Mouse (Mus musculus) frontal cortex, adult 2 months (tissue): Measurements from ENCODE around the gene Rps26. TPM values are rescaled to one million over a fixed set of nuclear protein-coding genes. Genes with fewer than 3 reads are reported as not detected.

Experiments
- DNase-seq, 2 experiments: peaks; one replicate each; pipeline ENCODE4 v3.0.0; 2022; ENCODE audit warnings: low spot score in 1 of 2; ENCODE audit errors: extremely low spot score in 1 of 2
- polyA plus RNA-seq: library from polyadenylated mRNA; depleted of rRNA; stranded (reverse); fragments of >200 nt; gene quantifications from 2 replicates; pipeline ENCODE4 v1.2.3, GENCODE M21; 2012; rRNA removed

Gene Rps26
- polyA plus RNA-seq = 396 and 476 TPM in 2 replicates

GRCm38 (mm10) chr10:128626311-128627310 is at the start of gene Rps26:
Gene Rps26 (minus strand): TSS chr10:128626747.
- DNase-seq = peak; percentile 96 to 97

GRCm38 (mm10) chr10:128674469-128675008 is 48.0 kb upstream of the Rps26 start:
- DNase-seq = peak in 1 of 2 experiments; percentile 65

DNA sequence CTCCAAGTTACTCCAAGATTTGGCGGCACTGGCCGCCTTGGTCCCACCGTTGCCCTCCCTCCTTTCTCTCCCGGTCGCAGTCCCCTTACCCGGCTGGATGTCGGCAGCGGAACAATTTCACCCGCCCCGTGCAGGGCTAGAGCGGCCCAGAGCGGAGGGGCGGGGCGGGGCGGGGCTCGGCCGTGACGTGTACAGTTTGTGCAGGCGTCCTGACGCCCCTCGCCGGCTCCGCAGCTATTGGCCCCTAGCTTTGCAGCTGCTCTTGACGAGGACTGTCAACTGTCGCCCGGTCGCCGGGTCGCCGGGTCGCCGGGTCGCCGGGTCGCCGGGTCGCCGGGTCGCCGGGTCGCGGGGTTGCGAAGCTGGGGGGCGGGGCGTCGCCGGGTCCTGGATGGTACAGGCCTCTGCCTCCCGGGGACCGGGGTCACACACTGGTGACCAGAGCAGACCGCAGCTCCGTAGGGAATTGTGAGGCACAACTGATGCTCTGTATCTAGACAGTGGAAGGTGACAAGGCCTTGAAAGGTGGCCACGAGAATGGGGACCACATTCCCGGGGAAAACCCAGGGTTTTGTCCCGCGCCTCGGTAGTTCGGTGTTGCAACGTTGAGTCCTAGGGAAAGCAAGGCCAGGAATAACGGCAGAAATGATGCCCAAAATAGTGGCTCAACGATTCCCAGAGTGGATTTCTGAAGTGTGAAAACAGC is 47.4 kb upstream of the Rps26 start, which contains the start of gene Suox:
Gene Suox, minus strand, starts transcription at position 311 of the 706 bp plus-strand sequence.
- peak; percentile 67 to 77 for DNase-seq

GRCm38 (mm10) chr10:128671148-128671547 is 44.6 kb upstream of the Rps26 start:
- DNase-seq = no peak

DNA sequence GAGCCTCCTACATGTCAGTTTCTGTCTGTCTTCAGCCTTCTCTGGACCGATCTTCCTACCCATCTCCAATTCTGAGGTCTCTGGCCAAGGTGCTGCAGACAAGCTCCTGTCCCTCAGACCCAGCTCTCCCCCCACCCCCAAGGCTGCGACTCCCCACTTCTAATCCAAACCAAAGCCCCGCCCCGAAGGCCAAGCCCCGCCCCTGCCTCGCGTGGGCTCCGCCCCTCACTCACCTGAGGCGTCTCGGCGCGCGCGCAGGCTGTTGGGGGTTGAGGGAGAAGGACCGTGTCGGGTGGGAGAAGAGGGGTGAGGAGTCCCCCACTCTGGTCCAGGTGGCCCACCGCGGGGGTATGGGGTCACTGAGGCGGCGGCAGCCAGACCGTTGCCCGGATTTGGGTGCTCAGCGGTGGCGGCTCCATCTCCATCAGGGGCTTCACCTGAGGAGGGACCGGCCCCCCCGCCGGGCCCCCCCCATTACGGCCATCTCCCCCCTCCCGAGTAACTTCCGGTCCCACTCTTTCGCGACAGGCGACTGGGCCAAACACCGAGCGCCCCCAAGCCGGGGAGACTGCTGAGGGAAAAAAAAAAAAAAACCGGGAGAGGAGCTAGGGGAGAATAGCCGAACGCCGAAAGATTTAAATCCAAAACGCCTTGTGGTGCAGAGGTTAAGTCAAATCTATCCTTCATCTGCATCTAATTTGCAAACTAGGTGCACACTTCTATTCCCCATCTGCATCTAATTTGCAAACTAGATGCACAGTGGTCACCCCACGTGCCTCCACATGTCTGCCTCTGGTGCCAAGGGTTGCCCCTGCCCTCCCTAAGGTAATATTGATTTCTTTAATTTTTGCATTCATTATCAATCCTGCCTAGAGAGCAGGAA is 42.5 kb upstream of the Rps26 start:
- peak in 1 of 2 experiments; percentile 72 for DNase-seq

- no peak for DNase-seq
Measured at GRCm38 (mm10) chr10:128665806-128666205, 39.3 kb upstream of the Rps26 start.

DNA sequence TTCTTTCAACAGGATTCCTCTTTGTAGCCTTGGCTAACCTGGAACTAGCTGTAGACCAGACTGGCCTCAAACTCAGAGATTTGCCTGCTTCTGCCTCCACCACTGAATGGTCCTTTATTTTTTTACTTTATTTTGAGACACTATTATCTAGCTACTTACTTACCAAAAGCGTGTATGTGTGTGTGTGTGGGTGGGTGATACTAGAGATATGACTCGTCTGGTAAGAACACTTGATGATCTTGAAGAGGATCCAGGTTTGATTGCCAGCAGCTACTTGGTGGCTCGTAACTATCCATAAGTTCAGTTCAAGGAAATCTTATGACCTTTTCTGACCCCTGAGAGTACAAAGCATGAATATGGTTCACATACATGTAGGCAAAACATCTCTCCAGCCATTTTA is 38.8 kb upstream of the Rps26 start:
- no peak for DNase-seq

GRCm38 (mm10) chr10:128664808-128665207 is 38.3 kb upstream of the Rps26 start:
- DNase-seq = no peak

DNA sequence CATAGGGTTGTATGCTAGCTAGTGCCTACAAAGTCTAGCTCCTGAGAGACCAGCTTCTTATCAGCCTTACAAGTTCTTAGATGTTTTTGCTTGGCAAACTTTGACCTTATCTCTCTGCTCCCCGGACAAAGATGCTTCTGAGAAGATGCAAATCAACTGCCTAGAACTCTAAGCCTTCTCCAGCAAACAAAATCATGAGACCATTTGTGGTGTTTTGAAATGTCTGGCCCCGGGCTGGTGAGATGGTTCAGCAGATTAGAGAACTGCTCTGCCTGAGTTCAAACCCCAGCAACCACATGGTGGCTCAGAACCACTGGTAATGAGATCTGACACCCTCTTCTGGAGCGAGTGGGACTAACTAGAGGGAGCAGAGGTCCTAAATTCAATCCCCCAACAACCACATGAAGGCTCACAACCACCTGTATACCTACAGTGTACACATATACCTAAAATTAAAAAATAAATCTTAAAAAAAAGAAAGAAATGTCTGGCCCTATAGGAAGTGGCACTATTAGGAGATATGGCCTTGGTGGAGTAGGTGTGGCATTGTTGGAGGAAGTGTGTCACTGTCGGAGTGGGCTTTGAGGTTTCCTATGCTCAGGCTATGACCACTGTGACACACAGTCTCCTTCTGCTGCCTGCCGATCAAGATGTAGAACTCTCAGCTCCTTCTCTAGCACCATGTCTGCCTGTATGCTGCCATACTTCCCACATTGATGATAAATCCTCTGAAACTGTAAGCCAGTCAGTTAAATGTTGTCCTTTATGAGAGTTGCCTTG is 37.1 kb upstream of the Rps26 start:
- no peak for DNase-seq

- no peak for DNase-seq
Measured at GRCm38 (mm10) chr10:128662465-128662864, 35.9 kb upstream of the Rps26 start.

DNA sequence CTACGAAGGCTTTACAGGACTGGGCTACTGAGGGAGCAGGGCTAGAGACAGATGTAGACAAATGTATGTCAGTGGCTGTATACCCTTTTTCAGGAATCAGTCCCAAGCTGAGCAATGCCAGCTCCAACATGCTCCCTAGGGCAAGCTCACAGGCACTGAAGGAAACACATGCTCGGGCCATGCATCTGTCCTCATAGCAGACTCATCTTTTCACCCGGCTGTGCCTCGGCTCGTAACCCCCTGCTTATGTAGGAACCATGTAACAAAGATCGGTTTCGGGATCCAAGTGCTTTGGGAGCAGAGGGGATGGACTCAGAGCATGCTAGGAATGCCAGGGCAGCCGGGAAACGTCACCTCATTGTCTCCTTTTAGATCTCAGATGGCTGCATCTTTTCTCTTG is 32.9 kb upstream of the Rps26 start:
- DNase-seq = no peak

- DNase-seq = no peak
Measured at GRCm38 (mm10) chr10:128657844-128658243, 31.3 kb upstream of the Rps26 start.

GRCm38 (mm10) chr10:128656731-128657130 is 30.2 kb upstream of the Rps26 start:
- no peak for DNase-seq

DNA sequence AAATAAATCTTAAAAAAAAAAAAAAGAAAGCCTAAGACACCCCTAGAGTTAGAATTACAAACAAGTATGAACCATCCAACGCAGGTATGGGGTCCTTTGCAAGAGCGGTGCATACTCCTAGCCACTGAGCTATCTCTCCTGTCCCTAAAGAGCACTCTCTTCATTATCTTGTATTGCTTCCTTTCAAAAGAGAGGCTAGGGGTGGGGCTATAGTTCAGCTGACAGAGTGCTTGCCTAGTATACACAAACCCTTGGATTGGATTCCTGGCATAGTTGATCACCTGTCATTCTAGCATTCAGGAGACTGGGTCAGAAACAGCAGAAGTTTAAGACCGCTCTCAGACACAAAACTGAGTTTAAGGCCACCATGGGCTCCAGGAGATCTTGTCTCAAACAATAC is 28.7 kb upstream of the Rps26 start:
- DNase-seq = no peak

DNA sequence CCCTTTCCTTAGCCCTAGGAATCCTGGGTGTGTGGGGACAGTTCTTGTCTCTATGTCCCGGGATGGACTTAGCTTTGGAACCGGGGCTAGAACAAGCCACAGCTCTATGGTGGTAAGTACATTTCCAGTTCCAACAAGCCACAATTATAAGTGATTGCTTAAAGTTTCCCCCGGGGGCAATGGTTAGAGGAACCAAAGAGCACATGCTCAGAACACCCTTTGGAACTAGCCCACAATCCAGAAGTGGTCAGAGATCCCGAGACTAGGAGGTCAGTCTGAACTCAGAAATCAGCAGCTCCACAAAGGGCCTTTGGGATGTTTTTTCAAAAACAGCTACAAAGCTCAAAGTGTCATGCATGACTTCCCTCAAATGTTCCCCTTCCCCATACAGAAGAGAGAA is 27.3 kb upstream of the Rps26 start:
- DNase-seq = no peak

GRCm38 (mm10) chr10:128646139-128647089 is 19.9 kb upstream of the Rps26 start:
- peak in 1 of 2 experiments; percentile 55 for DNase-seq

GRCm38 (mm10) chr10:128645111-128646011 is 18.8 kb upstream of the Rps26 start, which contains the start of gene Ikzf4:
Gene Ikzf4 (minus strand): TSS chr10:128645991.
- DNase-seq = peak in 1 of 2 experiments; percentile 49
